Mouse (Mus musculus) lung, postnatal 4 days (tissue): ENCODE data around the gene Abca4.

ENCODE experiments used
- DNase-seq, 2 experiments: peaks; one replicate each; pipeline ENCODE4 v3.0.0; 2021

Abca4 gene

DNA sequence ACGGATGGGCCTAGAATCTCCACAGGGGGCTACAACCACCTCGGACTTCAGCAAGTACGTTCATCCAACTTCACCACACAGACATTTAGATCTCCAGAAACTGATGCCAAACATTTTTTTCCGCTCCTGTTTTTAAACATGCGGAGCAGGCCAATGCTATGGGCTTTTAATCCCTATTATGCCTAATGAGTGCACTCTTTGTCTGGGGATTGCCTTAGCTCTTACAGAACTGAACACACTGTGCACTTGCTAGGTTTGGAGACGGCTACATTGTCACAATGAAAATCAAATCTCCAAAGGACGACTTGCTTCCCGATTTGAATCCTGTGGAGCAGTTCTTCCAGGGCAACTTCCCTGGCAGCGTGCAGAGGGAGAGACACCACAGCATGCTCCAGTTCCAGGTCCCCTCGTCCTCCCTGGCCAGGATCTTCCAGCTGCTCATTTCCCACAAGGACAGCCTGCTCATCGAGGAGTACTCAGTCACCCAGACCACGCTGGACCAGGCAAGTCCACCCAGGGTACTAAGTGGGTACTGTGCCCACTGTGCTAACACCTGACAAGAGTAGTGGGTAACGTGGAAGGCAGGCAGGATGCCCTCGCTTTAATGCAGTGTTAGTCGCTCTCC lies 129.4 kb downstream of the Abca4 start:
- no peak for DNase-seq

DNA sequence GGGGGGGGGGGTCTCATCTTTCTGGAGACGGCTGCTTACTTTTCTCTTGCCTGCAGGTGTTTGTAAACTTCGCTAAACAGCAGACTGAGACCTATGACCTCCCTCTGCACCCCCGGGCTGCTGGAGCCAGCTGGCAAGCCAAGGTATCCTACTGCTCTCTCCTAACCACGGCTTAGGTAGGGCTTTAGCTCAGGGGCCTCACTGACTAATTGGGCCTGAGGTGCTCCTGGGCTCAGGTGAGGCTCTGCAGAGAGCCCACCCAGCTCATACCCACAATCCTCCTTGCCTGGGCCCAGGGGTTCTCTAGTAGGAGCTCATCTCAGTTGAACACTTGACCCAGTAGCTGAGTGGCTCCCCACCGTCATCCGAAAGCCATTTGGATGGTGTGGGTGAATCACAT lies 131.8 kb downstream of the Abca4 start:
- DNase-seq: no peak

DNA sequence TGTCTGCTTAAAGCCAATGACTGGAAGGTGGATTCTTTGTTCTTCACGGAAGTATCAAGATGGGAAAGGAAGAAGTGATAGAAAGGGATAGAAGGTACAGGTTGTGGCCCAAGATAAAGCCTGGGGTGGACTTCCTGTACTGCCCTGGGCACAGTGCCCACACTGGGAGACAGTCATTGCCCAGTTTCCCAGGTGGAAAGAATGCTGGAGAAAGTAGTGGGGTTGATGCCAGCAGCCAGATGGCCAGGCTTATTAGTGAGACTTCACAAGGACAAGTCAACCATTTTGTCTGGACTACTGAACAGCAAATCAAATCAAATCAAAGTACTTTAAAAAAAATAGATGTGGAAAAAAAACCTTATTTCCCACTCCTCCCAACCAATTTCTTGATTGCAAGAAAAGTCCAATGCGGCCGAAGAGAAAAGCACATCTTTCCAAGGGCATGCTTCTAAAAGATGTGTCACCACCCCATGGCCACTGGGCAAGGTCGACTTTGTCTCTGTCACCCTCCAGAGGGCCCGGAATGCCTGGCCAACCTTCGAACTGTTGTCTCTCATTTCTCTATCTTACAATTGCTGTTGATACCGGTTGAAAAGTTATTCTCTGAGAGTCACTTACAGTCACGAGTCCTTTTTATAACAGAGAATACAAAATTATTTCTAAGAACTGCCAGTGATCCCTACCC lies 132.6 kb downstream of the Abca4 start:
- DNase-seq: no peak

DNA sequence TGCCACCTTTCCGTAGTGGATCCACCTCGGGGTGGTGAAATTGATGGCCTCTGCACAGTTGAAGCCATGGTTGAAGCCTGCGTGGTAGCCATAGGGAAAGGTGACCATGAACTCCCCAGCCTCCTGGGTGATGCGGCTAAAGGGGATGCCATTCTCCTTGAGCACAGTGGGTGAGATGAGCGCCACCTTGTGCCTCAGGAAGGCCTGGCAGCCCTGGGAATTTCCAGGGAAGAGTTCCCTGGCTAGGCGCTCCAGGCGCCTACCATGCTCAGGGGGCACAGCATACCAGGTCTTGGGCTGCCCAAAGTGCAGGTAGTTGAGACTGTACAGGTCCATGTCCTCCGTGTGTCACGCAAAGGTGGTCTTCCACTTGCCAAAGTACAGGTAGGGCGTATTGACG lies 139.9 kb downstream of the Abca4 start:
- DNase-seq: peak in 1 of 2 experiments; percentile 19

DNA sequence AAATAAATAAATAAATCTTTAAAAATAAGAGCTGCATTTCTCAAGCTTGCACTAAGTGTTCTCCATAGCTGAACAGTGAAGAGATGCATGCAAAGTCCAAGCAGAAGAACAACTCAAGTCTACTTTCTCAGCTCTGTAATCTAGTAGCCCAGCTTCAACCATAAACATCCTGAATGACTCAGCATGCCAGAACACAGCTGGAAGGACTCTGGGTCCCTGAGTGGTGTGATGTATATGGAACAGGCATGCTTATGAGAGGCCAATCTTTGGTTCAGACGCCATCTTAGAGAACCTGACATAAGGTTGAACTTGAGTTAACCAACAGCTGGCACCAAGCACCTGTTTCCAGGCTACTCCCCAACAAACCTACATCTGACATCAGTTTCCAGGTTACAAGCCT lies 142.7 kb downstream of the Abca4 start:
- no peak for DNase-seq

DNA sequence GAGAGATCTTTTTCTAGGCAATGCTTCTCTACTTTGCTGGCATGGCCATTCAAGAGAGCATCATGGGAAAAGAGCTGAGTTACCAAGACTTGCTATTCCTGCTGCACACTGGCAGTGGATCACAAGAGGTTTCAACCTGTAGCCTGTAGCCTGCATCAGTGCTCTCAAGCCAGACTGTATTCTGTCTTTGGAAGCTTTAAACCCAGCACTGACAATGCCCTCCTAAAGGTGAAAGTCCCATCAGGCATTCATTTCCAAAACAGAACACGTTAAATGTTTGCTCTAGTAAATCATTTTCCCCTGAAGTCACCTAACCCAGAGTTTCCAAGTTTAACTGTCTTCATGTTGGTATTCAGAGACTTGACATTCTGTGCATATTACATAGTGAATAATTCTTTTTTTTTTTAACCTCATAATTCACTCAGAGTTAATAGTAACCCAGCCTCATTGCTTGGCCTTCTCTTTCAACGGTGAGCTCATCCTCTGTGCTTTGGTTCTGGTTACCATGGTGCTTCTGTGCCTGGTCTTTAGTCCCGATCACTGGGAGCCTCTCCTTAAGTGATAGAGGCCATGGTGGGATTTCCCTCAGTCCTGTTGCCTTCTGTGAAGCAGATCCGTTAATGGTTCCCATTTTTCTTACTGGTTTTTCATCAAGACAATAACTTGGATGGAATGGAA lies 152.5 kb downstream of the Abca4 start:
- DNase-seq: no peak

DNA sequence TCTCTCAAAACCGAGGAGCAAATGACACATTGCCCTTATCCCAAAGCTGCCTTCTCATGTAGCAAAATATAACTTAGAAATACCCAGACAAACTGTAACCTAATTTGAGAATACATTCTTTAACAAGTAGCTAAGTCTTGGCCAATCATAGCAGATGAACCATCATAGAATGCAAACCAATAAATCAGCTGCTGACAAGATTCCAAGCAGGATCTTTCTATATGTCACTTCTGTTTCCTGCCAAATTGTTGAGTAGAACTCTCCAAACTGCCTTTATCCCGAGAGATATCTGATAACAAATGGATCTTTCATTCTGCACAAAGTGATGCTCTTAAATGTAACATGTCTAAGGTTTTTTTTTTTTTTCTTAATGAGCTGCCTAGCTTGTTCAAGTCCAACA lies 154.3 kb downstream of the Abca4 start:
- DNase-seq: no peak

DNA sequence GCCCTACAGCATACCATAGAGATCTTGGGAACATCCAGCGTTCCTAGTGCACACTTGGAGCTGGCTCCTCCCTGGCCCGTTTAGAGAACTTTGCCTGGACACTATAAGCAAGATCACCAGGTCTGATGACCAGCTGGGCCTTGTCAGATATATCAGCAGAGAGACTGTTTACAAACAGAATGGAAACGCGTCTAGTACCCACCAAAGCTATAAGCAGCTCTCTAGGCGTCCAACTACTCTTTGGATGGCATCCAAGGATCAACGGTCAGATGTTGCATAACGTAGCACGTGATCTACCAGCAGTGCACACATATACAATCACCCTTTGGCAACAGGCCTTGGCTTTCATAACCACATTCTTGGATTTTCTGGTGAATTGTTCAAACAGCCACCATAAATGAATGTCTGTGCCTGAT lies 154.7 kb downstream of the Abca4 start:
- DNase-seq: peak; percentile 83 to 87

DNA sequence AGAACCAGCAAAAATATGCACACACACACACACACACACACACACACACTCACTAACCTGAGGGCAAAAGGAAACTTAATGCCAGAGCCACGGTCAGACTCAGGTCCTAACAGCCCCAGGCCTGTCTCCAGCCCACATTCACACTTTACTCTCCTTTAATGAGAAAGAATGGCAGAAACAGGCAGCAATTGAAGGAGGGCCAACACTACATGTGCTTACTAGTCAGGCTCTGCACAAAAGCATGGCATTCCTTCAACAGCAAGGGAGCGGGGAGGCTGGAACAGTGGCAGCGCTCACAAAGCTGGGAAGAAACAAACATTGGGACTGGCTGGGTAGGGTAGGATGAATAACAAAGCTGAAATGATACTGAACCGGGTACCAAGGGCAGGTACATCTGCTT lies 155.4 kb downstream of the Abca4 start:
- no peak for DNase-seq

DNA sequence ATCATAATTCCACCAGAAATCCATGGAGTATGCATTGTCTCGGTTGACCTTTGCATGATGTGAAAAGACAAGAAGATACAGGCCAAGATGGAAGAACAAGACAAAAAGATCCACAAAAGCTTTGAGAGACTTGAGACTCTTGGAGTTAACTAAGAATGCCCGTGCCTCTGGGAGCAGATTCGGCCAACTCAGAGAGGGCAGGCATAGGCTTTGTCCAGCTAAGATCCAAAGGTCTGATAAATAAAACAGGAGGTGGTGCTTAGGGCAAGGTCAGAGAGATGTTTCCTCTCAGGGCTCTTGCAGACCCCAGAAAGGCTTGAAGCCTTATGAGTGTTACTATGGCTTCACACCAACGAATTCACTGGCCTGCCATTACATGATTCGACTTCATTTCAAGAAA lies 155.8 kb downstream of the Abca4 start:
- DNase-seq: no peak

DNA sequence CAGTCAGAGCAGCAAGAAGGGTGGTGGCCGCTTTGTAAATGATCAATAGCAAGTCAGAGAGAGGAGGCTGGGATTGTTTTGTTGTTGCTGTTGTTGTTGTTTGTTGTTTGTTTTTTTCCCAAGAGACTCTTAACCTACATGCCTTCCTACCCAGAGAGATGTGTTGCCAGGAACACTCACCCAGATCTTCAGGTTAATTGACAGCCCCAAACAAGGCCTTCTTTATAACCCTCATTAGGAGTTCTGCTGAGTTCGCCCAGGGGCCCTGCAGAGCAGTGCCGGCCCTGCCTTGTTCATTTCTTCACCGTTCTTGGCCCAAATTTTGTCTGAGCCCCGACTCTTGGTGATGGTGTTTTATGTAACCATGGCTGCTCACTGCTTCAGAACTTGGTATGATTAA lies 156.2 kb downstream of the Abca4 start:
- DNase-seq: no peak

DNA sequence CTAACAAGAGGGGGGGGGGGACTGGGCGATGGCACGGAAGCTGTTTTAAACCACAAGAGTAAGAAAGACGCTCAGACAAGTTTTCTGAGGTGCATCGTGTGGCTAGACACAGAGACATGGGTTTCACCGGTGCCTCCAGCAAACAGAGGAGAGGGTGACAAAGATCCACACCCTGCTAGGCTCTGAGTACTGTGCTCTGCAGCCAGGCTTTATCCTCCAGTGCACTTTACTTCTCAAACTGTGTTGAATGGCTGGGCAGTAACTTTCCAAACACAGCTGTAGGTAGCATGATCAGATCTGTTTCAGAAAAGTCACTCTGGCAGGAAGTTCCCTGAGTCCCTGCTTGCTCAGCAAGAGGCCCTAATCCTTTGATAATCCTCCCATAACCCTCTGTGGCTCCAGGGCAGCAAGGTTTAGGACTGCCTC lies 158.1 kb downstream of the Abca4 start:
- DNase-seq: no peak

DNA sequence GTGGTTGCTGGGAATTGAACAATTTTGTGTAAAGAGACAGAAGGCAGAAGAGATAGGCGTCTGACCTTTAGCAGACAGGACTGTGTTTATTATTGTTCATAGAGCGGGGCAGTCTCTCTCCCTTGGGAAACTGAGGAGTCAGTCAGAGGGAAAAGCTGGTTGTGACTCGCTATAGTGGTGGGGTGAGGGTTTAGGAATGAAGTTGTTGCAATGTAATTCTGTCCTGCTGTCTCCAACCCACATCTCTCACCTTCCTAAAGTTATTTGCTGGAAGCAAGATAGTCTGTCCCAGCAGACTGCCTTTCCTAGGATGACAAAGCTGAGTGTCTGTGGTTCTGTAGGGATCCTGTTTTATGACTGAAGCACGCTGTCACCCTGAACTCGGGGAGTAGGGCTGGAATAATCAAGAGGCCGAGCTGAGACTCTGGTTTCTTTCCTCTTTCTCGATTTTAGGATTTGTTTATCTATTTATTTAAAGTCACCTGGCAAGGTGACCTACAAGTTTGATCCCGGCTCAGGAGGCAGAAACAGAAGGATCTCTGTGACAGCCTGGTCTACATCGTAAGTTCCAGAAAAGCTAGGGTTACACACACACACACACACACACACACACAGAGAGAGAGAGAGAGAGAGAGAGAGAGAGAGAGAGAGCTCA lies 159.6 kb downstream of the Abca4 start:
- no peak for DNase-seq

DNA sequence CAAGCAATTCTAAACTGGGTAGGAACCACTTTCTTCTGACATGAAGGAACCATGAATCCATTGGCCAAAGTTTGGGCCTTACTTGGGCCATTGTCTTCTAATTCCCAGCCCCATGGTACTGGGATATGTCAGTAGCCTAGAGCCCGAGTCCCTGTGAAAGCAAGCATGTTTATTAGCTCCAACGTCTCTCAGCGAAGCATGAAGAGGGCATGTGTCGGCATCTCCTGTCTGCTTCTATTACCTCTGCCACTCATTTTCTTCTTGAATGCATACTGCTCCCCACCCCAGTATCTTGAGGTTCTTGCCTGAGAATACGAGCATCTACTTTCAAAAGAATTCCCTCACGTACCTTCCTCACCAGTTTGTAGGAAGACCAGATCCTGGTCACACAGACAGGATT lies 161.5 kb downstream of the Abca4 start:
- DNase-seq: no peak

DNA sequence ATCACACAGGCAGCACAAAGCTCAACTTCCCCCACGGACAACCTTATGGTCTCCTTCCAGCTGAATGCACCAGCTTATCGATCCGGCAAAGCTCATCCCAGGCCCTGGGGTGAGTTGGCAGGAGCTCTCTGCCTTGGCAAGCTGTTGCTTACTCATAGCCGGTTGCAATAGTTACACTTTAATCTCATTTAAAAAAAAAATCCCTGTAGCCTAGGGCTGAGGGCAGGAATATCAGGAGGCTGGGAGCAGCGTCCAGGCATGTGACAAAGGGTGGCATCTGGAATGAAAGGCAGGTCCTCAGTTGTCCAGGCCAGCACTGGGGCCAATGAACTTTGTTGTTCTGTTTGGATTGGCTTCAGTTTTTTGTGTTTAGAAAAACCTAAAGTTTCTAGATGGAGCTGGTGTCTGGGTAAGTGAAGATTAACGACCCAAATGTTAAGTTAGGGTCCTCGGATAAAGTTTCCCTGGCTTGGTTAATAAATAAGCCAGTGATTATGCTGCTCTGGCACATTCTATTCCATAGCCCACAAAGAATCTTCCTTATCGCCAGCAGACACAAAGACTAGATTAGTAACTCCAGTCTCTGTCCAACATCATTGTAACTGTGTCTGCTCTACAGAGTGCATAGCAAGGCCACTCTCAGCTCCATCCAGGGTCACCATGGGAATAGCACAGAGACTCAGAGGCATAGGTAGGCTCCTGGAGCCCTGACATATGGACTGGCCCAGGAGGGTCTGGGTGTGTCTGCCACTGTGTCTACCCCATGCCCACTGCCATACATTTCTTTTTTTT lies 162.2 kb downstream of the Abca4 start:
- no peak for DNase-seq

DNA sequence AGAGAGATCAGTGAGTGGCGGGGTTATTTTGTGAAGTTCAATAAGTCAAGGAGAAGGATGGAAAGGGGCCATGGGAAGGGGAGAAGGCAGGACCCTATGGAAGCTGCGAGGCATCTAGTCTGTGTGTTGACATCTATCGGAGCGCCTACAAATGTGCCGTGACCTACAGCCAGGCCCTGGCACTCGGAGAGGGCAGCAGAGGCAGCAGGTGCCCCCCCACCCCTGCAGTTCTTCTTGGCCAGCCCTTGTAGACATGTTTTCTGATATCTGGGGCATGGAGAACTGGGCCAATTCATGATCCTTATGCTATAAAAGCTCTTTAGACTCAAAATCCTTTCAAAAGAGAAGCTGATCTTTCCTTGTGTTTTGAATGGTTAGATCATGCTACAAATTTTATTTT lies 163.5 kb downstream of the Abca4 start:
- DNase-seq: no peak

DNA sequence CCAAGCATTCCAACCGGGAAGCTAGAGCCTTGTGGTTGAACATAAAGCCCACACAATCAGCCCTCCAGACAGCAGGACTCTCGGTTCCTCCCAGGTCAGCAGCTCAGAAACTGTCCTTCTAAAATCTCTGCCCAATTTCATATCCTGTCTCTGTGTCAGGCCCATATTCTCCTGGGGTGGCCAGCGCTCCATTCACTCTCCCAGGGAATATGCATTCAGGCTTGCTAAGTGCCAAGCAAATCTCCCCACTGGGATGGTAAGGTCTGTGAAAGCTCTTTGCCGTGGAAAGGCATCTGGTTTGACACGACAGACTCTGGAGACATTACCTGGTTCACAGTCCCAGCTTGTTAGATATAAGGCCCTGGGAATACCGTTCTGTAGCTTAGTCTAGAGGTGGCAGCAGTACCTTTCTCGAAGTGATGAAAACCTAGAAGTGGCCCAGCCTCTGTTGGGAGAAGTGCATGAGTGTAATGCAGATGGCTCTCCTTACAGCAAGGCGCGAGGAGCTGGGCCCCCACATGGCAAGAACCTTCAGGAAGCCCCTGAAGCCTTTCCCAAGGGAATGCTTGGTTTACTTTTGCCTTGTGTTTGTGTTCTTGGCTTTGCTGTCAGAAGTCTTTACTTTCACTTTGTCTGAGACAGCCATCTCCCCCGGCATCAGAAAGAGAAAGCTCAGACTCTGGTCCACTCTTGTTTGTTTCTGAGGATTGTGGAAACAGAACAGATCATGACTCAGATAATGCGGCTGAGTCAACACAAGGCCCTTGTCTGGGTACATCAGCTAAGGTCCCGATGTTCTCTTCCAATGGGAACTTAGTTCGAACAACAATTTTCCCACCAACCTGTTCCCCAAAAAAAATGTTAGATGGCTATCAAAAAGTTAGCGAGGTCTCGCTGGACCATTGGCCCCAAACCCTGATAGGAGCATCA lies 164.3 kb downstream of the Abca4 start:
- DNase-seq: no peak

DNA sequence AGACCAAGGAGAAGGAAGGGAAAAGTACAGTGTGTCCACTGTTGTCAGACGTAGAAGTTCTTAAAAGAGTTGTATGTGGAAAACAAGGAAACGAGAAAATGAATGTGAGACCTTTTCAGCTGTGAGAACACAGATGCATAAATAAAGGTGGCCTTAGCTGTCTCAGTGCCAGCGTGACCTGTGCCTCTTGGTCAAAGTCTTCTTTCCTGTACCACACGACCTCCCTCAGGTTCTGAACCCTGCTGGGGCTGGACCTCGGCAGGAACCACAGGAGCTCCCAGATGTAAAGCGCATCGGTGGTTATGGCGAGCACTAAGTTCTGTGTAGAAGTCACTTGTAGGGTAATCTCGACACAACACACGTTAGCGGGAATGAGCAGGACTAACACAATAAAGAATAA lies 165.3 kb downstream of the Abca4 start:
- DNase-seq: no peak

DNA sequence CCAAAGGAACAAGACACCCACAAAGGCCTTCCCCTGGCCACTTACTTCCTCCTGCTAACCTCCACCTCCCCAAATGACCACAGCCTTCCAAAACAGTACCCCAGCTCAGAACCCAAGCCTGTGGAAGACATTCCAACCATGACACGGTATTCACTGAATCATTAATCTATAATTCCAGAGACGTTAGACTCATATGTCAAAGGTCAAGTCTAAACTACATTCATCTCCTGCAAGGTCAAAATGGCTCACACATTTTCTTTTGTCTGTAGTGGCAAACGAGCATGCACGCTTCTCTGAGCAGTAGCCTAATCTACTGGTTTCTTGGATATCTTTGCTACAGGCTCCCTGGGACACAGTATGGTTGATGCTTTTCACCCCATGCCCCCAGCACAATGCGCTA lies 166.2 kb downstream of the Abca4 start:
- DNase-seq: no peak

DNA sequence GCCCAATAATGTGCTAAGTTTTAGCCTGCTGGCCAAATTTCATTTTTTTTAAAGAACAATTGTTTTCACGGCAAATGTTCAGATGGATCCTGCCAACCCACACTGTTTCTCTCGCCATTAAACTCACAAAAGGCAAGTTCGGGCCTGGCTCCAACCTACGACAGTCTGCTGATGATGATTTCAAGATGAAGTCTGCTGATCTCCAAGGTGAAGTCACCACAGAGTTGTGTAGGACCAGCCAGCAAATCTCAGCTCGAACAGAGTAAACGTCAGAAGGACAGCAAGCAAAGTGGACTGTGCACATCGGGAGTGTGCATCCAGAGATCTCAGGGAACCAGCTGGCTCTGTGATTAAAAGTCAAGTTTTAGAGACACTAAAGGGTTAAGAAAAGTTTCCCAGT lies 166.6 kb downstream of the Abca4 start:
- no peak for DNase-seq

DNA sequence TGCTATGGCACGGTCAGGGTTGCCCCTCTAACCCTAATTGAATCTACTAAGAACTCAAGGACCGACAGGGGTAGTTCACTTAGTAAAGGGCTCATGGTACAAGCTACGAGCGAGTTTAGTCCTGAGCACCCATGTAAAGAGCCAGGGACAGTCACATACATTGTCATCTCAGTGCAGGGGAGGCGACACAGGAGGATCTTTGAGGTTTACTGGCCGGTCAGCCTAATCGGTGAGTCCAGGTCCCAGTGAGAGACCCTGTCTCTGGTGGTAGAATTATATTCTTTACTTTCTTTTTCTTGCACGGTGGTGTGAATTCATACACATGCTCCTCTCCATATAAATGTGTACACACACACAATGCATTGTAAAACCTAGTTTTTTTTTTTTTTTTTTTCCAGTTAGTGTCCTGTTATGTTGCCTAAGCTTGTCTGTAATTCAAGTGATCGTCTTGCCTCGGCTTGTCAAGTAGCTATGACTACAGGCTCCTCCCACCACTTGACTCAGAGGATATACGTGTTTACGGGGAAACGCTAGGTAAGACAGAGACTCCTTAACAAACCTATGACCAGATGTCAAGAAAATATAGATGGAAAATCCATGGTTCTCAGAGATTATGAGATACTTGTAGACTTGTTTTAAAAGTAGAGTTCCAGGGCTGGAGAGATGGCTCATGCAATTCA lies 167.3 kb downstream of the Abca4 start:
- no peak for DNase-seq
